ENCODE assay signal across 11 mouse cellular contexts in genomic region chr11:8229787-8230186, GRCm38 (mm10).
DNase-seq lines count a peak whose midpoint lies in the region; ATAC-seq lines count a peak whose summit lies in the region.
"Had no signal": no experiment of that assay in that cellular context is flagged by ENCODE, and none has a peak within 500 bp of the region (broad histone marks: within the 10 kb centered on the region; RNA-seq: fewer than 3 reads in every experiment).

No protein-coding gene starts in this region.

- H3K36me3 ChIP-seq in kidney, embryonic 16.5 days (ENCODE audit: insufficient read depth, low read length): no peaks in the 10 kb centered on the region
- H3K36me3 ChIP-seq: midbrain, embryonic 13.5 days had no signal

- no peak overlapping the region for H3K4me2 ChIP-seq in kidney, embryonic 16.5 days (replicated peaks; ENCODE audit: low read depth, low read length)
- H3K4me2 ChIP-seq: midbrain, embryonic 13.5 days had no signal

- ATAC-seq in frontal cortex, adult (ENCODE audit: low TSS enrichment): peak; percentile 84
- ATAC-seq in kidney, embryonic 16.5 days (ENCODE audit: low FRiP score, low TSS enrichment): 0 out of 2 replicates have a peak, but pooled peaks have one; percentile 12
- ATAC-seq: forebrain, embryonic 16.5 days; midbrain, embryonic 13.5 days had no signal

- H3K9me3 ChIP-seq in kidney, embryonic 16.5 days (ENCODE audit: low read length): no peaks in the 10 kb centered on the region
- H3K9me3 ChIP-seq: midbrain, embryonic 13.5 days had no signal

- H3K27ac ChIP-seq in kidney, embryonic 16.5 days (ENCODE audit: low read length): no peak overlapping the region
- H3K27ac ChIP-seq: midbrain, embryonic 13.5 days had no signal

- no peak overlapping the region for H3K4me3 ChIP-seq in kidney, embryonic 16.5 days (ENCODE audit: low read length)
- H3K4me3 ChIP-seq: midbrain, embryonic 13.5 days had no signal

- no peaks in the 10 kb centered on the region for H3K27me3 ChIP-seq in kidney, embryonic 16.5 days (ENCODE audit: insufficient read depth, low read length)
- H3K27me3 ChIP-seq: midbrain, embryonic 13.5 days had no signal

- H3K9ac ChIP-seq in kidney, embryonic 16.5 days (replicated peaks; ENCODE audit: low read length): no peak overlapping the region
- H3K9ac ChIP-seq: midbrain, embryonic 13.5 days had no signal

- DNase-seq in frontal cortex, postnatal 25 days (ENCODE audit: low spot score in 2 of 2): no peak
- peak; percentile 4 to 11 for DNase-seq in left cerebral cortex, adult 8-10 months (ENCODE audit: low spot score in 2 of 2)
- no peak for DNase-seq in left cerebral cortex, adult 11 months (ENCODE audit: low spot score)
- DNase-seq in lung, postnatal 14 days: peak; percentile 55
- DNase-seq in thymus, adult 18-20 months: no peak
- DNase-seq in urinary bladder, postnatal 25 days (ENCODE audit: low spot score): no peak
- DNase-seq: B cell, adult 2 months had no signal

- H3K4me1 ChIP-seq in kidney, embryonic 16.5 days (ENCODE audit: insufficient read depth, low read length): no peaks in the 10 kb centered on the region

- WGBS in kidney, embryonic 16.5 days: 34% methylated on average over 7 of the region's 7 CpGs

Comparison
In these comparisons a context has a peak if more than half of its experiments do, and no peak if none do; other contexts are left out.
1. DNase-seq: peak in left cerebral cortex, adult 8-10 months (2 of 2) and lung, postnatal 14 days (single experiment); none in frontal cortex, postnatal 25 days (0 of 2), left cerebral cortex, adult 11 months (single experiment), thymus, adult 18-20 months (0 of 2) and urinary bladder, postnatal 25 days (single experiment).